ENCODE assay signal across 11 mouse cellular contexts in the genomic region with DNA sequence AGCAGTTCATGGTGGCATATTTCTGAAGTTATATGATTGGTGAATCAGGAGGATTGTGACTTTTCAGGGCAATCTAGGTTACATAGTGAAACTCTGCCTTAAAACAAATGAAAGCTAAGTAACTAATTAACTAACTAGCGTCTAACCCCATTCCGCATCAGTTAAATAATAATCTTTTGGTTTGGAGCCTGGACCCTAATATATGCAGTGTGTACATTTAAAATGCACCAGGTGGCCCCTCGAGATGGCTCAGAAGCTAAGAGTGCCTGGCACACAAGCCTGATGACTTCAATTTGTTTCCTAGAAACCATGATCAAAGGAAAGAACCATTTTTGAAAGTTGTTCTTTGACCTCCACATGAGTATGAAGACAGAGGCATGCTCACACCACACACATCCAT. TPM values are rescaled to one million over a fixed set of nuclear protein-coding genes. Genes with fewer than 3 reads are reported as not detected.
"Had no signal": no experiment of that assay in that cellular context is flagged by ENCODE, and none has a peak within 500 bp of the region (broad histone marks: within the 10 kb centered on the region; RNA-seq: fewer than 3 reads in every experiment).

No protein-coding gene starts in this region.

- DNase-seq: layer of hippocampus, adult 9-11 months; layer of hippocampus, postnatal 36 days; liver, embryonic 13.5 days; lung, adult 18-20 months; right cerebral cortex, postnatal 25 days; thymus, postnatal 36 days had no signal

- H3K27me3 ChIP-seq: limb, embryonic 15.5 days; liver, embryonic 13.5 days; midbrain, embryonic 13.5 days had no signal

- H3K4me3 ChIP-seq: limb, embryonic 15.5 days; liver, embryonic 13.5 days; midbrain, embryonic 13.5 days had no signal

- H3K9ac ChIP-seq: limb, embryonic 15.5 days; liver, embryonic 13.5 days; midbrain, embryonic 13.5 days had no signal

- H3K27ac ChIP-seq: limb, embryonic 15.5 days; liver, embryonic 13.5 days; midbrain, embryonic 13.5 days had no signal

- H3K4me1 ChIP-seq: limb, embryonic 15.5 days; liver, embryonic 13.5 days; midbrain, embryonic 13.5 days had no signal

- ATAC-seq: midbrain, embryonic 13.5 days had no signal

- H3K36me3 ChIP-seq: limb, embryonic 15.5 days; liver, embryonic 13.5 days; midbrain, embryonic 13.5 days had no signal

- H3K9me3 ChIP-seq: limb, embryonic 15.5 days; liver, embryonic 13.5 days; midbrain, embryonic 13.5 days had no signal

- H3K4me2 ChIP-seq: limb, embryonic 15.5 days; liver, embryonic 13.5 days; midbrain, embryonic 13.5 days had no signal

RNA-seq across cellular contexts. Expression of gene 5430427O19Rik, which starts 14.2 kb away (rescaled TPM):
- polyA plus RNA-seq: midbrain, postnatal 0 days; neural tube, embryonic 14.5 days; small intestine, adult 2 months had no signal
